Mouse (Mus musculus): Measurements from ENCODE around the gene Mixl1. TPM values are rescaled to one million over a fixed set of nuclear protein-coding genes. Genes with fewer than 3 reads are reported as not detected.
A peak's percentile ranks its signal among the peaks of the same experiment; 100 is the strongest.

Mixl1 gene
- not detected in 2 replicates for polyA plus RNA-seq (2012; rRNA removed)

DNA sequence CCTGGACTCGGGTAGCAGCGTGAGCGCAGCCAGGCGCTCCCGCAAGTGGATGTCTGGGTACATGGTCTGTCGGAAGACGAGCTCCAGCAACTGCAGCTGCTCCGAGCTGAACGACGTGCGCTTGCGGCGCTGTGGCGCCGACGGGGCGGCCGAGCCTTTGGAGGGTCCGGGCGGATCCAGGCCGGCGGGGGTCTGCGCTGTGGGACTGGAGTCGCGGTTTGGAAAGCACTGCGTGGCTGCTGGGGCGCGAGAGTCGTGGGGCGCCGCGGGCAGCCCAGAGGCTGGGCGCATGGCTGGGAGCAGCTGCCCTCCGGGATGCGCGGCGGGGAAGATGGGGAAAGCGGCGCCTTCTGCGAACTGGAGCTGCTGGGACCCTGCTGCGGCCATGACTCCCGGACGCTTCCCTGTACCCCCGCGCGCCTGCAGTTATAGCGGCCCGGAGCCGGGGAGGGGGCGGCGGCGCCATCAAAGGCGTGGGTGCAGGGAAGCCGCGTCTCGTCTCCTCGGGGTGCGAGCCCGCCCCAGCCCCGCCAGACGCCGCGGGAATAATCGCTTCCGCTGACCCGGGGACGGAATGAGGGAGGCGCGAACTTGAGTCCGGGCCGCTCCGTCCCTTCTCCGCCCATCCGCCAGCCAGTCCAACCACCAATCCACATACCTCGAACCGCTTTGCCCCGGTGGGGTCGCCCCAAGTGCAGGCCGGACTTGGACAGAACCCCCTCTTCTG lies at the start of gene Mixl1:
Mixl1 (minus strand) TSS at position 409 of the 727 bp plus-strand sequence.
- DNase-seq (ENCODE audit: low spot score) = no peak

- DNase-seq (ENCODE audit: low spot score) = no peak
These were observed 32.4 kb upstream of the Mixl1 start for GRCm38 (mm10) chr1:180729231-180729630.

GRCm38 (mm10) chr1:180726183-180726582 lies 29.3 kb upstream of the Mixl1 start:
- no peak for DNase-seq (ENCODE audit: low spot score)

DNA sequence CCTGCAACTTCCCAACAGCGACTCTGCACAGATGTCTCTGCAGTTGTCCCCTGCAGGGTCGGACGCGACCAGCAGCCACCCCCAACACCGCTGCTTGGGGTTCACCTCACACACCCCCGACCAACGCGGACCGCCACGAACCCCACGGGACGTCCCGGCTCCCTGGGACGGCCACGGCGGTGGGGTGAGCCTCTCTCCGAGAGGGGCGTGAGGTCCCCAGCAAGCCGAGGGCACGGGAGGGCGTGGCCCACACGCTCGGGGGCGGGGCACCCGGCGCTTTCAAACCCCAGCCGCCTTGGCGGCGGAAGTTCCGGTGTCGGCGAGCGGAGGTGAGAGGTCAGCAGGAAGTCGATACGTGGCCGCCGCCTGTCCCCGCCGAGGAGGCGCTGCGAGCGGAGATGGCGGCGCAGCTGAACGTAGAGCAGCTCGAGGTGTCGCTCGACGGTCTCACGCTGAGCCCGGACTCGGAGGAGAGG lies 28.9 kb upstream of the Mixl1 start, which contains the start of gene Acbd3:
Acbd3 (plus strand) TSS at position 340 of the 476 bp plus-strand sequence.
- DNase-seq (ENCODE audit: low spot score) = peak; percentile 85

- no peak for DNase-seq (ENCODE audit: low spot score)
These were observed 26.9 kb upstream of the Mixl1 start for GRCm38 (mm10) chr1:180723701-180724238.

- no peak for DNase-seq (ENCODE audit: low spot score)
These were observed 25.8 kb upstream of the Mixl1 start for GRCm38 (mm10) chr1:180722608-180723007.

DNA sequence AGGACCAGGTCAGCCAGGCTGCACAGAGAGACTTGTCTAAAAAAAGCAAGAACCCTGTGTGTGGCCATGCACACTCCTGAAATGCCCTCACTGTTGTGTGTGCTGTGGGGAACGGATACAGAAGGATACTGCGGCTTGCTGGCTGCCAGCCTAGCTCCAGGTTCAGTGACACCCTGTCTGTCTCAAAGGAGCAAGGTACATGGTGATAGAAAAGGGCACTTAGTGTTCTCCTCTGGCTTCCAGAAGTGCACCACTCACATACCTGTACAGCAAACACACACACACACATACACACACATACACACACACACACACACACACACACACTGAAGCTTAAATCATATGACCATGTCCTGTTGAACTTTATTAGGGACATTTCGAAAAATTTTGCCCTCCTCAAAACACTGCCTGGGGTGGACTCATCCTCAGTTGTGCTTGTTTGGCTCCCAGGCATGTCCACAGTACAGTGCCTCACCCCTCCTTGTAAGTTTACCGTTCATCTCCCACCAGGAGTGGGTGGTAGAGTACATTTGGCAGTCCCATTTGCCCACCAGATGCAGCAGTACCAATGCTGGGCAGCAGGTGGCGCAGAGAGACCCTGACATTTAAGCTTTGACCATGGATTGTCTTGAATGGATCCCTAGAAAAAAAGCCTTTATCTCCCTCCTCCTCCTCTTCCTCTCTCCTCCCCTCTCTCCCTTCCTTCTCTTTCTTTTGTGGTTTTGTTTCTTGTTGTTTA lies 23.3 kb upstream of the Mixl1 start:
- DNase-seq (ENCODE audit: low spot score) = peak; percentile 62

GRCm38 (mm10) chr1:180719483-180719882 lies 22.6 kb upstream of the Mixl1 start:
- DNase-seq (ENCODE audit: low spot score) = no peak

DNA sequence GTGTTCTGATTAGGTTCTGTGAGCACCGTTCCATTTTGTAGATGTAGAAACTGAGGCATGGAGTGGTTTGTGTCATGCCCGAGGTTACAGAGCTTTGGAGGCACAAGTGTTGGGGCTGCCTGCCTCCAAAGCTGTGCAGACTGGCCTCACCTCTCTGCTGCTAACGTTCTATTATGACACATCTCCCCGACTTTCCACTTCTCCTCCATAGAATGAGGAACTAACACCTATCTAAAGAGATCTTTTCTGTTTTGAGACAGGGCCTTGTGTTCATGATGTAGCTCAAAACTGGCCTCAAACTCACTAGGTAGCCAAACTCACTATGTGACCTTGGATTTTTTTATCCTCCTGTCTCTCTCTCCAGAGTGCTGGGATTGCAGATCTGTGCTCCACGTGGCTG lies 21.9 kb upstream of the Mixl1 start:
- no peak for DNase-seq (ENCODE audit: low spot score)

GRCm38 (mm10) chr1:180708935-180709776 lies 12.3 kb upstream of the Mixl1 start:
- no peak for DNase-seq (ENCODE audit: low spot score)

DNA sequence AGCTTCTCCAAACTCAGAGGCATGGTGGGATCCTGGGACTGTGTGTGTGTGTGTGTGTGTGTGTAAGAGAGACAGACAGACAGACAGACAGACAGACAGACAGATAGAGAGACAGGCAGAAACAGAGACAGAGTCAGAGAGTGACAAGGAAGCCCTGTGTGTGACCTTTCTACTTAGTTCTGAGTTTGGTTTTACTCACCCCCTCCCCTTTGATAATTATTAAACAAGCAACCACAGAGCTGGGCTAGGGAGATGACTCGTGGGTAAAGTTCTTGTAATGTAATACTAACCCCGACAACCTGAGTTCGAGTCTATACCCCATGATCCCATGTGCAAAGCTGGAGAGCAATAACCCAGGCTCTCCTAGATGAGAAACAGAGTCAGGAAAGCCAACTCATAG lies 11.0 kb upstream of the Mixl1 start:
- DNase-seq (ENCODE audit: low spot score) = no peak

DNA sequence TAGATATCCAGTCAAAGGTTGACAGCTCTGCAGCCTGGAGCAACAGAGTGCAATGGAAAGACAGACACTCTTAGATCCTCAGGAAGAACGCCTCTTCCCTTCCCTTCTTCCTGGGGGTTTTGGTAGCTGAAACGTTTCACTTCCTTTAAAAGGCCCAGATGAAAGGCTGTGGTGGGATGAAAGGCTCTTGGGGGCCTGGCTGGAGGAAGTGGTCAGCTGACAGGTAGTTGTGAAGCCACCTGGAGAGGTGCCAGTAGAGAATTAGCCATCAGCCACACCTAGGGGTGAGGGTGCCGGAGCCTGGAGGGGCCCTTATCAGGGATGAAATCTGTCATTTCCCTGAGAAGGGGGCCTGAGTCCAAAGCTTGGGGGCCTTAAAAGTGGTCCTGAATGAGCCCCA lies 10.5 kb upstream of the Mixl1 start:
- DNase-seq (ENCODE audit: low spot score) = no peak

DNA sequence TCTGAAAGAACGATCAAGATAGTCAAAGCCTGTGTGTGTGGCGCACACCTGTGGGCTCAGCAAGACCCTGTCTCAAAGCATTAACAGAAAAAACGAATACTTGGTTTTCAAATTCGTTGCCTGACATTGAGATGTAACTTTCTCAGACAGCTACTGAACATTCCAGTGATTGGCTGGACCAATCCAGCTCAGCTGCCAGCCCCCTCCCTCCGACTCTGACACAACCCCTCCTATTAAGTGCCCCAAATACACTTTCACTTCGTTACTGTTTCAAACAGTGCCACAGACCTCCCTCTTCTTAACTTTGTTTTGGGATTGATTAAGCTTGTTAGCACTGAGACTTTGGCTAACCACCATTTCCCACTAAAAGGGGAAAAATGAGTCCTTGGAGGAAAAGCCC lies 6.6 kb upstream of the Mixl1 start:
- DNase-seq (ENCODE audit: low spot score) = no peak

GRCm38 (mm10) chr1:180698063-180698462 lies 1.2 kb upstream of the Mixl1 start:
- DNase-seq (ENCODE audit: low spot score) = no peak

DNA sequence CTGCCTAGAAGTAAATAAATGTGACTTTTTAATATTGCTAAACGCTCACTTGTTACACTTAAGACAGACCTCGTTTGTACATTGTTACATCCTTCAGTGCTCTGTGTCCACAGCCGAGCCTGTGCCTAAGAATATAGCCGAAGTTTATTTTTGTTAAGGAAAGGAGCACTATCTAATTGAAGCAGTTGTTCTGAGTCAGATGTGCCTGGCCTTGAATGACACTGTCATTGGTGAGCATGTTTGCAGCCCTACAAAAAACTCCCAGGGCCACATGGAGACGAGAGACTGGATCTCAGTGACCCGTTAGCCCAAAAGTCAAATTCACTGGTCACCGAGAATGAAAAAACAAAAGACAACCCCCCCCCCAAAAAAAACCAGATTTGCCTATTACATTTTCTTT lies 5.5 kb downstream of the Mixl1 start:
- DNase-seq (ENCODE audit: low spot score) = no peak

Other genes with a start within 250 kb of the Mixl1 start
- 71.6 and 86.2 TPM in 2 replicates for gene Stum, start 213.5 kb downstream of the Mixl1 start, polyA plus RNA-seq (2012; rRNA removed)
- 43.7 and 45.7 TPM in 2 replicates for gene Parp1, start 128.1 kb downstream of the Mixl1 start, polyA plus RNA-seq (2012; rRNA removed)
- 3.2 and 3.3 TPM in 2 replicates for gene Lin9, start 55.9 kb downstream of the Mixl1 start, polyA plus RNA-seq (2012; rRNA removed)
- gene Acbd3, start 29.0 kb upstream of the Mixl1 start, polyA plus RNA-seq (2012; rRNA removed) = 35.4 and 36.5 TPM in 2 replicates
- 810 and 870 TPM in 2 replicates for gene H3f3a, start 116.9 kb upstream of the Mixl1 start, polyA plus RNA-seq (2012; rRNA removed)
- 18.3 and 19.0 TPM in 2 replicates for gene Sde2, start 154.1 kb upstream of the Mixl1 start, polyA plus RNA-seq (2012; rRNA removed)
- 0.29 and 0.44 TPM in 2 replicates for gene Lefty2, start 196.1 kb upstream of the Mixl1 start, polyA plus RNA-seq (2012; rRNA removed)
- 34.1 and 46.5 TPM in 2 replicates for gene Pycr2, start 207.3 kb upstream of the Mixl1 start, polyA plus RNA-seq (2012; rRNA removed)
- 27.3 and 32.8 TPM in 2 replicates for gene Lefty1, start 238.0 kb upstream of the Mixl1 start, polyA plus RNA-seq (2012; rRNA removed)
- 72.8 and 80.0 TPM in 2 replicates for gene Tmem63a, start 245.3 kb upstream of the Mixl1 start, polyA plus RNA-seq (2012; rRNA removed)